Mouse (Mus musculus): Measurements from ENCODE around the gene Nfatc2.

GRCm38 (mm10) chr2:168573866-168574265, 27.6 kb downstream of the Nfatc2 start:
- TF ChIP-seq EP300 (IDR thresholded peaks at IDR 0.05; ENCODE audit: insufficient read depth, low read depth, low read length) = no peak
- no peak for TF ChIP-seq POLR2A (IDR thresholded peaks at IDR 0.05; ENCODE audit: insufficient read depth, low read length)

Measured in ES-Bruce4 (cell line).